Mouse (Mus musculus) T-helper 17 cell (primary cell): ENCODE results near the gene Map1a.

Experiments used
- in situ Hi-C, 2 experiments: fragments of 300-600 bp; cut with MboI, MseI; formaldehyde crosslinking; loops; 1 replicate in 1 of 2; 2 replicates in 1 of 2; pipeline ENCODE4 v1.15.1; 2025; ENCODE audit warnings: high pct_unique_total_duplicates in 2 of 2

The Map1a gene

GRCm38 (mm10) chr2:121288901-121289729, at the start of gene Map1a:
TSS of gene Map1a (plus strand) at chr2:121289600.
- in situ Hi-C loops: no loop called here

- in situ Hi-C loops: no loop called here
Measured at GRCm38 (mm10) chr2:121244099-121244498, 45.3 kb upstream of the Map1a start.

GRCm38 (mm10) chr2:121249758-121250157, 39.6 kb upstream of the Map1a start:
- in situ Hi-C loops: no loop called here

GRCm38 (mm10) chr2:121268446-121268845, 21.0 kb upstream of the Map1a start:
- in situ Hi-C loops: no loop called here

GRCm38 (mm10) chr2:121270521-121271235, 18.7 kb upstream of the Map1a start:
- in situ Hi-C loops: no loop called here

- in situ Hi-C loops: no loop called here
Measured at GRCm38 (mm10) chr2:121271236-121271927, 18.0 kb upstream of the Map1a start, which contains the start of gene Trp53bp1. TSS of gene Trp53bp1 (minus strand) at chr2:121271407.

- in situ Hi-C loops: no loop called here
Measured at GRCm38 (mm10) chr2:121271928-121272516, 17.4 kb upstream of the Map1a start.

GRCm38 (mm10) chr2:121287850-121288249, 1.6 kb upstream of the Map1a start:
- in situ Hi-C loops: no loop called here

- in situ Hi-C loops: loop anchor here in 1 of 2 experiments (10.0 kb wide), 1 partner anchor 425 kb away; no protein-coding TSS in a partner anchor
Measured at GRCm38 (mm10) chr2:121289730-121290540, 535 bp downstream of the Map1a start.

GRCm38 (mm10) chr2:121292316-121293013, 3.1 kb downstream of the Map1a start:
- in situ Hi-C loops: loop anchor here in 1 of 2 experiments (10.0 kb wide), 1 partner anchor 422 kb away; no protein-coding TSS in a partner anchor

- in situ Hi-C loops: loop anchor here in 1 of 2 experiments (10.0 kb wide), 1 partner anchor 421 kb away; no protein-coding TSS in a partner anchor
Measured at GRCm38 (mm10) chr2:121294182-121294581, 4.8 kb downstream of the Map1a start.

- in situ Hi-C loops: loop anchor here in 1 of 2 experiments (10.0 kb wide), 1 partner anchor 420 kb away; no protein-coding TSS in a partner anchor
Measured at GRCm38 (mm10) chr2:121294753-121295607, 5.6 kb downstream of the Map1a start.

- in situ Hi-C loops: loop anchor here in 1 of 2 experiments (10.0 kb wide), 1 partner anchor 419 kb away; no protein-coding TSS in a partner anchor
Measured at GRCm38 (mm10) chr2:121295608-121296571, 6.5 kb downstream of the Map1a start.

GRCm38 (mm10) chr2:121296754-121297231, 7.4 kb downstream of the Map1a start:
- in situ Hi-C loops: loop anchor here in 1 of 2 experiments (10.0 kb wide), 1 partner anchor 418 kb away; no protein-coding TSS in a partner anchor

- in situ Hi-C loops: loop anchor here in 1 of 2 experiments (10.0 kb wide), 1 partner anchor 417 kb away; no protein-coding TSS in a partner anchor
Measured at GRCm38 (mm10) chr2:121297701-121298100, 8.3 kb downstream of the Map1a start.

GRCm38 (mm10) chr2:121298131-121298530, 8.7 kb downstream of the Map1a start:
- in situ Hi-C loops: loop anchor here in 1 of 2 experiments (10.0 kb wide), 1 partner anchor 417 kb away; no protein-coding TSS in a partner anchor

- in situ Hi-C loops: loop anchor here in 1 of 2 experiments (10.0 kb wide), 1 partner anchor 415 kb away; no protein-coding TSS in a partner anchor
Measured at GRCm38 (mm10) chr2:121299471-121299870, 10.1 kb downstream of the Map1a start.
